Mouse (Mus musculus) cerebellum, adult (tissue): ENCODE results near the gene Hspa1a.
A peak's percentile ranks its signal among the peaks of the same experiment; 100 is the strongest.
"Not testable (repeated sequence)": the region's sequence is repeated elsewhere in the genome, so short reads cannot be mapped to it uniquely, and the experiment has no call there.

Source experiments
- ATAC-seq: cut with Nextera tagmentation; 2 replicates; pipeline ENCODE4 v1.9.2; 2017; ENCODE audit warnings: mild to moderate bottlenecking, moderate library complexity, mixed read lengths; ENCODE audit not compliant: insufficient number of reproducible peaks, low FRiP score, low TSS enrichment

Hspa1a gene

DNA sequence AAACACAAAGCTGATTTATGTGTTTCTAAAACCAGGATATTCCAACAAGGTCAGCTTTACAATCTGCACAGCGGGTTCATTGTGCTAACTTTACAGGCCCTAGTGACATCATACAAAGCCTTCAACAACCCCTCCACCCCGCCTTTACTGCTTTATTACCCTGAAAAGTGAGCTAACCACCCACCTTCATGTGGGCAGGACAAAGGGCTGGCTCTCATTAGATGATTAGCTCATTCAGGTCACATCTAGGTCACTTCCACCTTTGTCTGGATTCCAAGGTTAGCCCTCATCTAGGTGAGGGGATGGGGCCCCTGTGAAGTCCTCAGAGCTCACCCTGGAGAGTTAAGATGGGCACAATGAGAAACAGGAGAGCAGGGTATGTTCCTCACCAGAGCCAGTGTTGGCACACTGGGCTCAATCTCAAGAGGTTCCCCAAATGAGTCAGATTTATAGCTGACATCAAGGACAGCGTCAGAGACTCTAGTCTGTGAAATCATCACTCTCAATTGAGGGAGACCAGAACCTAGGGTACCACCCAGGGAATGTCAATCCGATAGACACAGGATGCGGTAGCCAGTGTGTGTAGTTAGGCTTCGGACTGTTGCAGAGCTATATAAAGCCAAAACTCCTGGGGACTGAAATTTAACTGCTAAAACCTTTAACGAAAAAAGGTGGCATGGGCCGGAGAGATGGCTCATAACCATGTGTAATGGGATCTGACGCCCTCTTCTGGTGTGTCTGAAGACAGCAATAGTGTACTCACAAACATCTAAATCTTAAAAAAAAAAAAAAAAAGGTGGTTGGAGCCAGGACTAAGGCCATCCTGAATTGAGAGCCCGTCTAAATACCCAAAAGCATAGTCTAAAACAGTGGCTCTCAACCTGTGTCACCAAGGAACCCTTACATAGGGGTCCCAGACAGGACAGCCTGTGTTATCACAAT lies 21.2 kb downstream of the Hspa1a start:
- no peak for ATAC-seq

DNA sequence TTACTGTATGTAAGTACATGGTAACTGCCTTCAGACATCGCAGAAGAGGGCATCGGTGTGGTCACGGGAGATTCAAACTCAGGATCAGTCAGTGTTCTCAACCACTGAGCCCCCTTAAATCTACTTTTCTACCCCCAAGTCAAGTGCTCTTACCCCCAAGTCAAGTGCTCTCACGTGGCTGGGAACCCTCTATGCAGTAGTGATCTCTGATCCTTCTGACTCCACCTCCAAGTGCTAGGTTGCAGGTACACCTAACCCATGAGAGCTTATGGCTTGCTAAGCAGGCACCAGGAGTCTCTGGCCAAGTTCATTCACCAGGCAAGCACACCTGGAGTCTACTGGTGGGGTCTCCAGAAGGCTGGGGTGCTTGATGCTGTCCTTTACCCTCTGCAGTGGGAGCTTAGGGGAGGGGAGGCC lies 22.4 kb downstream of the Hspa1a start:
- no peak for ATAC-seq

DNA sequence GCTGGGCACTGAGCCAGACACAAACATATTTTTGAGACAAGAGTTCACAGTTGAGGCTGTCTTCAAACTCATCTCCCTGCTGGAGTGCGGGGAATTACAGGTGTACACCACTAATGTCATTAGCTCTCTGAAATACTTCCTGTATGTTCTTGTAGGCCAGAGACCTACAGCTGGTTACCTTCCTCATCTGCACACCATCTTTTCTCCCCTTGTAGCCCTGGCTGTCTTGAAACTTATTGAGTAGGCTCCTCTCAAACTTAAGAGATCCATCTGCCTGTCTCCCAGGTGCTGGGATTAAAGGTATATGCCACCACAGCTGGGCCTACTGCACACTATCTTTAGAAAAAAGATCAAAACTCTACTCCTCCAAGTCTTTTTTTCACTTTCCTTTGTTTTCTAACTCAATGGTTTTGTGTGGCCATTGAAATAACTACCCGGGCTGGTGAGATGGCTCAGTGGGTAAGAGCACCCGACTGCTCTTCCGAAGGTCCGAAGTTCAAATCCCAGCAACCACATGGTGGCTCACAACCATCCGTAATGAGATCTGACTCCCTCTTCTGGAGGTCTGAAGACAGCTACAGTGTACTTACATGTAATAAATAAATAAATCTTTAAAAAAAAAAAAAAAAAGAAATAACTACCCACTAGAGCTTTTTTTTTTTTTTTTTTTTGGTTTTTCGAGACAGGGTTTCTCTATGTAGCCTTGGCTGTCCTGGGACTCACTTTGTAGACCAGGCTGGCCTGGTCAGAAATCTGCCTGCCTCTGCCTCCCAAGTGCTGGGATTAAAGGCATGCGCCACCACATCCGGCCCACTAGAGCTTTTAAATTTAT lies 23.0 kb downstream of the Hspa1a start:
- ATAC-seq = not testable (repeated sequence)

DNA sequence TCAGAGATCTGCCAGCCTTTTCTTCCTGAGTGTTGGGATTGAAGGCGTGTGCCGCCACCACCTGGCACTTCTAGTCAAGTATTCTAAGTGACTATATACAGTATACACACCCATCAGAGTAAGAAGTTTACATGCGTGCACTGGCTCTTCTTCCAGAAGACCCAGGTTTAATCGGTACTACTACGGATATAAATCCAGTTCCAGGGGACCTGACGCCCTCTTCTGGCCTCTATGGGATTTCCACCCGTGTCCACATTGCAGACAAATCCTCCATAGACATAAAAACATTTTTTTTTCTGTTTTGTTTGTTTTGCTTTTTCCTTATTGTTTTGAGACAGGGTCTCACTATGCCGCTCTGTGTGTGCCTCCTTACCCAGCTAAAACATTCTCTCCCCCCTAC lies 24.4 kb downstream of the Hspa1a start:
- no peak for ATAC-seq

DNA sequence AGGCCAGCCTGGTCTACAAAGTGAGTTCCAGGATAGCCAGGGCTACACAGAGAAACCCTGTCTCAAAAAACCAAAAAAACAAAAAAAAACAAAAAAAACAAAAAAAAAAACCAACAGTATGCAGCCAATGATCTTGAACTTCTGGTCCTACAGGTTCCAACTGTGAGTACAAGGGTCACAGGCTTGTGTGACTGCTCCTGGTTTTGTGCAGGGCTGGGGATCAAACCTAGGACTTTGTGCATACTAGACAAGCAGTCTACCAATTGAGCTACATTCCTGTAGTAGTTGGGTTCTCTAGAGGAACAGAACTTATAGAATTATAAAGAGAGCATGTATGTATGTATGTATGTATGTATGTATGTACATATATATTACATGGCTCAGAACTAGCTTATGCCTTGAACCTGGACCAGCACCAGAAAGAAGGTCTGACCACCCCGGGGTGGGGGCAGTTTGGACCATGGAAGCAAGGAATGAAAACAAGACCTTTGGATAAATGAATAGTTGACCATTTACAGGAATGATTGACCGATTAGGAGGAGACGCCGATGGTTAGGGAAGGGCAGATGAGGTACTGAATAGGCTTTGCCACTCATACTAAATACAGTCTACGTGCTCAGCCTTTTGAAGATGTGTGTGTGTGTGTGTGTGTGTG lies 25.3 kb downstream of the Hspa1a start:
- ATAC-seq = no peak

DNA sequence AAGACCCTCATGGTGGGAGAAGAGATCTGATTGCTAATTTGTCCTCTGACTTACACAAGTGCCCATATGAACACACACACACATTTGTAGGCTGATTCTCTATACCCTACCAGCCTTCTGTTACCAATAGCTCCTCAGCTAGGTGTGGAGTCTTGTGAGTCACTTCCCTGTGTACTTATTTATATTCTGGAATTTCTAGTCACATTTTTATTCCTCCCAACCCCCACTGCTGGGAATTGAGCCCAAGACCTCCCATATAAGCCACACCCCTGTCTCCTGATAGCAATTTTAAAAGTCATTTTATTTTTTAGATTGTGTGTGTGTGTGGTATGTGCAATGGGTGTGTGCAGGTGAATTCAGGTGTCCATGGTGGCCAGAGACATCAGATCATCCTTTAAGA lies 27.6 kb downstream of the Hspa1a start:
- no peak for ATAC-seq

DNA sequence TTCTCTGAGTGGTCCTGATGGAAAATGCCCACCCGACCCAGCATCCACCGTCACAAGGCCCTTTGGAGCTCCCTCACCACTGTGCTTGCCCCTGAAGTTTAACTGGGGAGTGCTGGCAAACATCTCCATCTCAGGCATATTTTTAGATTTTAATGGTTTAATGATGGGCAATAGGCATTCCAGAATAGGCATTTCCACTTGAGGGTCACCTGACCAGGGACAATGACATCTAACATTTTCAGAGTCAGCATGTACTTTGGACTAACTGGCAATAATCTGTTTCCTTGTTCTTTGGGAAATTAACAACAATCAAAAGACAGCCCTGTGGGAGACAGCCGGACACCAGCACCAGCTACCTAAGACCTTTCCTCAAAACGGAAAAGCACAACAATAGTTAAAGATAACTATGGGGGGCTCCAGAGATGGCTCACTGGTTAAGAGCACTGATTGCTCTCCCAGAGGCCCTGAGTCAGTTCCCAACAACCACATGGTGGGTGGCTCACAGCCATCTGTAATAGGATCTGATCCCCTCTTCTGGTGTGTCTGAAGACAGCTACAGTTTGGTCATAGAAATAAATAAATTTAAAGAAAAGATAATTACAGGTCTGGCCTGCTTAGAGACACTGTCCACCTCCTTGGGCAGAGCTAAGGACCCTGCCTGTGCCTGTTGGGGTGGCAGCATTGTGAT lies 28.7 kb downstream of the Hspa1a start:
- ATAC-seq = no peak

DNA sequence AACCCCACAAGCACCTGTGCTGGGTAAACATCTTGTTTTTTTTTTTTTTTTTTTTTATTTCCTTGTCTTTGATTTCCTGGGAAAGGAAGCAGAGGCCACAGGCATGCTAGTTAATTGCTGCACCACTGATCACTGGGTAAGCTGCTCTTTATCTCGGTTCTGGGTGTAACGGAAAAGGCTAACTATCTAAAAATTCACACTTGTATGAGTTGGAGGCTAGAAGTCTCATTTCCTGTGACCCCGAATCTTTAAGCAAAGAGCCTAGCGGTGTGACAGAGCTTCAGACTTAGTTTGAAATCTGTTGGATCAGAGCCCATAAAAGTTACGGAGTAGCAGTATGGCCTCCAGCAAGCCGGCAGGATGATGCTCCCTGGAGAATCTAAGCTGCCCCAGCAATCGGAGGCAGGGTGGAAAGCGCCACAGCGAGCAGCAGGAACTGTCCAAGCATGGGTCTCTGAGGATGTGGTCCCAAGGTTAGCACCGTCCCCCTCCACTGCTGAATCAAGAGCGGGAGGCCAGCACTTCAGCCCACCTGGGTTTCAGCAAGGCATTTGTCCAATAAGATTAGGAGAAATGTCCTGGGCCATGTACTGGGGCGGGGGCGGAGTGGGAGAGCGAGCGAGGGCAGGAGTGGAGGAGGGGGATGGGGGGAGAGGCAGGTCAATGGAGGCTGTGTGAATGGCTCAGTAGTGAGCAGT lies 30.5 kb downstream of the Hspa1a start:
- ATAC-seq = no peak

DNA sequence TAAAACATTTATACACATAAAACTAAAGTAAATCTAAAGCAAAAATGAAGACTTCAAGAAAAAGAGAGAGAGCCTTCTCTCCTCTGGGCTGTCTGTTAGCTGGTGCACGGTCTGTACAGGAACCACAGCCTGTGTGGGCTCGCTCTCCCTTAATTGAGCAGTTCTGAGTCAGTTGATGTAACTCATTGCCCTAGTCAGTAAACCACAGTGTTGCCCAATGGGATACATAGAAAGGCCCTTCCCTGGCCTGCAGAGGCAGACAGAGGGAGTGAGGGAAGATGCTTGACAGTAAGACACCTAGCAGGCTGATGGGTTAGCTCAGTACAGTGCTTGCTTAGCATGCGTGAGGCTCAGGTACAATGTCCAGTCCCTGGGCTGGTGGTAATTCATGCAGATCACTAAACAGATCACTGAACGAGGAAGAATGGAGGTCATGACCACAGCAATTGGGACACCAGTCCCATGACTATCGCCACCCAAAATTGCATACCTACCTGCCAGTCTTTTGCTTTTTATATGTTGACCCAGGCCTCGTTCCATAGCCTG lies 33.9 kb downstream of the Hspa1a start:
- no peak for ATAC-seq

DNA sequence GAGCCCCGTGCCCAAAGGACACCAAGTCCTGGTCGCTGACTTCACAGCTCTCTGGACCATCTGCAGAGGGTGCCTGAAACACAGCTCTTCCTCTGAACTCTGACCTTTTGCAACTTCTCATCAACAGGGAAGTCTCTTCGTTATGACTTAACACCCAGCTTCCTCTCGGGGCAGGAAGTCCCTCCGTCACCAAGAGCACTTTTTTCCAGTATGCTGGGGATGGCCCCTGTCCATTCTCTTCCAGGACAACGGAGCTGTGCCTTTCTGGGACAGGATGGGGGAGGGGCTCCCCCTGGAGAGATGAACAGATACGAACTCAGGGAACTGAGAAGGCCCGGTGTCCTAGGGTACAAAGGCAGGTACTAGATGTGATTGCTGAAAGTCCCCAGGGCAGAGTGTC lies 37.1 kb downstream of the Hspa1a start:
- ATAC-seq = no peak

DNA sequence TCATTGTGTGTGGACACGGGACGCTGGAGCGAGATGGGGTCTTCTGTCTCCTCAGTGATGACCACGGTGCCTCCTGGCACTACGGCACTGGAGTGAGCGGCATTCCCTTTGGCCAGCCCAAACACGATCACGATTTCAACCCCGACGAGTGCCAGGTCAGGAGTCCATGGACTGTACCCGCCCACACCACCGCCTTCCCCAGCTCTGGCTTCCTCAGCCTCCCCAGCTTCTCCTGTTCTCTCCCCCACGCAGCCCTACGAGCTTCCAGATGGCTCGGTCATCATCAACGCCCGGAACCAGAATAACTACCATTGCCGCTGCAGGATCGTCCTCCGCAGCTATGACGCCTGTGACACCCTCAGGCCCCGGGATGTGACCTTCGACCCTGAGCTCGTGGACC lies 37.9 kb downstream of the Hspa1a start:
- ATAC-seq = no peak

DNA sequence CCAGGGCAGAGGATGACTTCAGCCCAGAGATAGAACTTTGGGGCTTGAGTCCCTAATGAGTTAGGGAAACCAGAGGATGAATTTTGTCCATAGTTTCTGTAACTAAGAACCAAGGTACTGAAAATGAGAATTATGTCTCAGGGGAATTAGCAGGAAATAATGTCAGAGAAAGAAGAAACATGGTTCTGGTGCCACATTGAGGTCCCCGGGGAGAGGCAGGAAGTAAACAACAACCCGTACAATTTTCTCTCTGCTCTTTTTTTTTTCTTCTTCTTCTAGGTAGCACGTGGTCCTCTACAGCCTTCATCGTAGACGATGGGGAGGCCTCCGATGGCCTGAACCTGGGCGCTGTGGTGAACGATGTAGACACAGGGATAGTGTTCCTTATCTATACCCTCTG lies 39.7 kb downstream of the Hspa1a start:
- no peak for ATAC-seq

DNA sequence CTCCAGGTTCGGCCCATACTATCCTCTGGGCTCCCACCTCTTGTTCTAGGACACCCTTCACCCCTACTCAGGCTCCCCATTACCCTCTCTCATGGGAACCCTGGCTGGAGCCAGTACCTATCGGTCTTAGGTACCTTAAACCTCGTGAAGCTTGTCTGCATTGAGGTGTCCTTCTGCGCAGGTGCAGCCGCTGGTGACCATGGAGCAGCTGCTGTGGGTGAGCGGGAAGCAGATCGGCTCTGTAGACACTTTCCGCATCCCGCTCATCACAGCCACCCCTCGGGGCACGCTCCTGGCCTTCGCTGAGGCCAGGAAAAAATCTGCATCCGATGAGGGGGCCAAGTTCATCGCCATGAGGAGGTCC lies 40.2 kb downstream of the Hspa1a start:
- ATAC-seq = peak; percentile 28; the same call in 1 of the 2 replicates

DNA sequence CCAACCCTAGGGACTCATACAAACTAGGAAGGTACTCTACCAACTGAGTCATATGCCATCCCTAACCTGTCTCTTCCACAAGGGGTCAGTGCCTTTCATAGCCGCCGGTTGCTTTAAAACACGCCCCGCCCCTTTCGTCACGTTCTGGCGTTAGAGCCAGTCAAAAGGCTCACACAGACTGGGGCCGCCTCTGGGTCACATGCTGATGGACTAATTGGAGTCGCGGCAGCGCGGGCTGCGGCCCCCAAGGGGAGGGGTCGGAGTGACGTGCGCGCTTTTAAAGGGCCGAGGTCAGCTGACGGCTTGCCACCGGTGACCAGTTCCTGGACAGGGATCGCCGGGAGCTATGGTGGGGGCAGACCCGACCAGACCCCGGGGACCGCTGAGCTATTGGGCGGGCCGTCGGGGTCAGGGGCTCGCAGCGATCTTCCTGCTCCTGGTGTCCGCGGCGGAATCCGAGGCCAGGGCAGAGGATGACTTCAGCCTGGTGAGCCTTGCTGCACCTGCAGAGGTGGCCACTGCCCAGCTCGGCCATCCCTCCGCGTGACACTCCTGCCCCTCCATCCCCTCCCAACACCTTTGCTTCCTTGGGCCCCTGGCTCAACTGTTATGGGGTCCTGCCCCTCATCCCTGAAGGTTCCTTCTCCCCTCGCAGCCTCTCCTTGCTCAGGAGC lies 40.8 kb downstream of the Hspa1a start, which contains the start of gene Neu1:
TSS of gene Neu1 (plus strand) at position 193 of the 674 bp plus-strand sequence.
- peak; percentile 92 for ATAC-seq

DNA sequence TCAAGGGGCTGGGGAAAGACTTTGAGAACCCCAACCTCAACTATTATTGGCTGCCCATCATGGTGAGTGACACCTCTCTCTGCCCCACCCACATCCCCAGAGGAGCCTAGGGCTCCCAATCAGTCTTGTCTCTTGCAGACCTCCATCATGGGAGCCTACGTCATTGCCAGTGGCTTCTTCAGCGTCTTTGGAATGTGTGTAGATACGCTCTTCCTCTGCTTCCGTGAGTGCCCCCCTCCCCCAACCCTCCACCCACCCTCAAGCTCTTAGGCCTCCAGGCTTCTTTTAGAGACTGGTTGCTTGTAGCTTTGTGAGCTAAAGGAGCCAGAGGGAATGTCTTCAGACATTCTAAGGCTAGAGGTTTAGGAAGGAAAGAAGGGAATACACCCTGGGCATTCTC lies 43.1 kb downstream of the Hspa1a start:
- ATAC-seq = no peak

DNA sequence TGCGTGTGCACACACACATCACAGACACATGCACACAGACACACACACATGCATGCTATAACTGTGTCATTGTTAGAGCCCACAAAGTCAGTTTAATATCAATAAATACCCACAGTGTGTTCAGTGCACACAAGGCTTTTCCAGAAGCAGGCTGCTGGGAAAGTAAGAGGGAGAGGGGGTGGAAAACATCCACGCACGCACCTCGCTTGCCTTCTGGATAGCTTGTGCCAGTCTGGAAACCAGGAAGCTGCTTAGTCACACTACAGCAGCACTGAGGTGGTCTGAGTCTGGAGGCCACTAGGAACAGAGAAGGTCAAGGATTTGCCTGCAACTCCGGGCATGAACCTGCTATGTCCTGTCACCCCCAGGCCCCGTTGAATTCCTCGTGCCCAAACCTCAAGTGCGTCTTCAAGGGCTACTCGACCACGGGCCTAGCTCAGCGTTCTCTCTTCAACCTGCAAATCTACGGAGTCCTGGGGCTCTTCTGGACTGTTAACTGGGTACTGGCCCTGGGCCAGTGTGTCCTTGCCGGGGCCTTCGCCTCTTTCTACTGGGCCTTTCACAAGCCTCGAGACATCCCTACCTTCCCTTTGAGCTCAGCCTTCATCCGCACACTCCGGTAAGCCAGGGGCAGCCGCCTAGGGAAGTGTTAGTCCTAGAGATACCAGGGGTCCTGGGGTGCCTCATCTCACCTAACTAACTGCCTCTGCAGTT lies 44.5 kb downstream of the Hspa1a start:
- ATAC-seq = no peak

DNA sequence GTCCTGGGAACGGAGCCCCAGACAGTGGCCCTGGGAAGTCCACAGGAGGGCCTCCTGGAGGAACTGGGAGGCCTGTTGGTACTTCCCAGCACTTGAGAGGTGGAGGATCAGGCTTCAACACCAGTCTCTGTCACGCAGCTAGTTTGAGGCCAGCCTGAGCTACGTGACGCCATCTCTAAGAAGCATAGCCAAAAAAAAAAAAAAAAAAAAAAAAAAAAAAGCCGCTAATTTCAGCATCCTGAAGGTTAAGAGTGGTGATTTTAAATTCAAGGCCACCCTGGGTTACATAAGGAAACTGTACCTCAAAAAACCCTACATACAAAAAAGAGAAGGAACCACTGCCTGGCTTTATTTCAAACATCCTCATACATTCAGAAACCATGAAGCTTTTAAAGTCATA lies 47.7 kb downstream of the Hspa1a start:
- ATAC-seq = no peak

DNA sequence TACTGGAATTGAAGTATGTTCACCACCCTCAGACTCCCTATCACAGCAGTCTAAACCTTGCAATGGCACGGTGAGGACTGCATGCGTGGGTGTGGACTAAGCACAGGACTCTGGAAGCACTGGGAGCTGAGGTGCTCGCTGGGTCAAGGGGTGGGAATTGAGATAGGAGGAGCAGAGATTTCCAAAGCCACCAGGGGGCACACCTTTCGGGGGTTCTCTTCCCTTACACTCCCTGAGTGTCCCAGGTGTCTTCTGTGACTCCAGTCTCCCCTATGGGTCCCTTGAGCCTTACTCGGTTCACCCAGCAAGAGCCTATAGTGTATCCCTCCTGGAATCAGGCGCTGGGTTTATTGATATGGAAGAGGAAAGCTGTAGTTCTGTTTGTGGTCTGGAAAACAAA lies 49.0 kb downstream of the Hspa1a start:
- ATAC-seq = no peak
